Mouse (Mus musculus) CH12.LX (cell line): ENCODE data around the gene Coro6. TPM values are rescaled to one million over a fixed set of nuclear protein-coding genes. Genes with fewer than 3 reads are reported as not detected.

Experiments
- DNase-seq: peaks from one replicate; pipeline ENCODE4 v3.0.0-alpha.2; 2013; ENCODE audit errors: extremely low read depth
- H3K27ac ChIP-seq: 2 replicates; pipeline ENCODE4 v1.5.1; 2012; ENCODE audit warnings: low read depth, mild to moderate bottlenecking, control low read depth, moderate library complexity; ENCODE audit not compliant: insufficient read depth
- H3K27me3 ChIP-seq: replicated peaks from 2 replicates; pipeline ENCODE3; 2012; ENCODE audit warnings: inconsistent platforms
- H3K36me3 ChIP-seq, 2 experiments: replicated peaks in 1 of 2; 2 replicates each; pipeline versions ENCODE3 to v1.6.1; 2012; ENCODE audit warnings: inconsistent platforms in 1 of 2, low read length in 1 of 2, mild to moderate bottlenecking in 1 of 2, mixed read lengths in 1 of 2, moderate library complexity in 1 of 2; ENCODE audit not compliant: control insufficient read depth in 1 of 2, insufficient read depth in 1 of 2
- H3K4me1 ChIP-seq, 2 experiments: 2 replicates each; pipeline ENCODE4 v1.6.1; 2012; ENCODE audit warnings: inconsistent platforms in 1 of 2, moderate library complexity in 1 of 2; ENCODE audit not compliant: insufficient read depth in 2 of 2, control insufficient read depth in 1 of 2
- H3K4me2 ChIP-seq: 2 replicates; pipeline ENCODE4 v1.6.1; 2012; ENCODE audit warnings: low read depth, mild to moderate bottlenecking, control low read depth; ENCODE audit not compliant: poor library complexity, insufficient read depth, severe bottlenecking
- H3K4me3 ChIP-seq, 3 experiments: fragments of 150-350 bp in 1 of 3; sonication (generic) in 1 of 3; replicated peaks in 1 of 3; 2 replicates each; pipeline versions ENCODE3 to v1.5.1; 2011 to 2012; ENCODE audit warnings: low read depth in 2 of 3, low read length in 2 of 3, mild to moderate bottlenecking in 2 of 3, moderate library complexity in 2 of 3, control low read depth in 1 of 3, improper control_type of control experiment in 1 of 3, inconsistent platforms in 1 of 3, mixed read lengths in 1 of 3; ENCODE audit not compliant: poor library complexity in 1 of 3
- H3K79me2 ChIP-seq: replicated peaks from 2 replicates; pipeline ENCODE4 v1.6.1; 2012; ENCODE audit warnings: mild to moderate bottlenecking, moderate library complexity; ENCODE audit not compliant: control insufficient read depth, poor library complexity, insufficient read depth, severe bottlenecking; ENCODE audit errors: extremely low read depth
- H3K9ac ChIP-seq: 2 replicates; pipeline ENCODE4 v1.6.1; 2012; ENCODE audit warnings: low read depth, mild to moderate bottlenecking, control low read depth, moderate library complexity; ENCODE audit not compliant: insufficient read depth
- H3K9me3 ChIP-seq: replicated peaks from 2 replicates; pipeline ENCODE3; 2012; ENCODE audit warnings: low read length, inconsistent platforms, mixed read lengths
- BHLHE40 ChIP-seq: IDR thresholded peaks from 2 replicates; pipeline ENCODE4 v1.6.1; 2011; ENCODE audit warnings: mild to moderate bottlenecking, low read depth, low read length, improper control_type of control experiment
- CHD1 ChIP-seq: IDR thresholded peaks from 2 replicates; pipeline ENCODE4 v1.6.1; 2012; ENCODE audit warnings: low read depth, low read length, improper control_type of control experiment, inconsistent platforms
- CTCF ChIP-seq, 2 experiments: IDR thresholded peaks in 1 of 2; conservative IDR thresholded peaks in 1 of 2; 2 replicates each; pipeline ENCODE4 v1.5.1; 2011 to 2012; ENCODE audit warnings: low read depth in 2 of 2, low read length in 2 of 2, improper control_type of control experiment in 1 of 2, inconsistent platforms in 1 of 2, mild to moderate bottlenecking in 1 of 2, moderate library complexity in 1 of 2
- IRF4 ChIP-seq: IDR thresholded peaks from 2 replicates; pipeline ENCODE4 v1.6.1; 2014; ENCODE audit warnings: low read depth, mild to moderate bottlenecking, inconsistent platforms, low read length, improper control_type of control experiment
- JUN ChIP-seq: IDR thresholded peaks from 2 replicates; pipeline ENCODE4 v1.6.1; 2011; ENCODE audit warnings: low read depth, mild to moderate bottlenecking, low read length, improper control_type of control experiment, moderate library complexity; ENCODE audit not compliant: insufficient read depth
- MEF2A ChIP-seq: IDR thresholded peaks from 2 replicates; pipeline ENCODE4 v1.6.1; 2014; ENCODE audit warnings: low read depth, mild to moderate bottlenecking, inconsistent platforms, low read length, improper control_type of control experiment, borderline replicate concordance
- MXI1 ChIP-seq: IDR thresholded peaks from 2 replicates; pipeline ENCODE4 v1.6.1; 2011; ENCODE audit warnings: mild to moderate bottlenecking, low read depth, low read length, improper control_type of control experiment
- PAX5 ChIP-seq: IDR thresholded peaks from 2 replicates; pipeline ENCODE4 v1.6.1; 2012; ENCODE audit warnings: low read length, inconsistent platforms, mixed read lengths
- POLR2A ChIP-seq: IDR thresholded peaks from 2 replicates; pipeline ENCODE4 v1.6.1; 2011; ENCODE audit warnings: low read depth, mild to moderate bottlenecking, improper control_type of control experiment, low read length
- RAD21 ChIP-seq: IDR thresholded peaks from 2 replicates; pipeline ENCODE4 v1.6.1; 2011; ENCODE audit warnings: low read depth, mild to moderate bottlenecking, low read length, improper control_type of control experiment, moderate library complexity
- SIN3A ChIP-seq: IDR thresholded peaks from 2 replicates; pipeline ENCODE4 v1.6.1; 2012; ENCODE audit warnings: low read length, improper control_type of control experiment, inconsistent platforms
- SMC3 ChIP-seq: IDR thresholded peaks from 2 replicates; pipeline ENCODE4 v1.6.1; 2011; ENCODE audit warnings: low read depth, low read length, improper control_type of control experiment
- UBTF ChIP-seq: IDR thresholded peaks from 2 replicates; pipeline ENCODE4 v1.6.1; 2012; ENCODE audit warnings: low read depth, mild to moderate bottlenecking, inconsistent platforms, low read length, improper control_type of control experiment, moderate library complexity
- USF1 ChIP-seq: IDR thresholded peaks from 2 replicates; pipeline ENCODE4 v1.6.1; 2014; ENCODE audit warnings: low read depth, mild to moderate bottlenecking, inconsistent platforms, low read length, improper control_type of control experiment
- ZMIZ1 ChIP-seq: IDR thresholded peaks from 2 replicates; pipeline ENCODE4 v1.6.1; 2012; ENCODE audit warnings: low read depth, mild to moderate bottlenecking, inconsistent platforms, low read length, improper control_type of control experiment
- ZNF384 ChIP-seq: IDR thresholded peaks from 2 replicates; pipeline ENCODE4 v1.6.1; 2012; ENCODE audit warnings: low read depth, low read length, improper control_type of control experiment, inconsistent platforms
- dilution Hi-C: fragments of 300-500 bp; cut with MboI; formaldehyde crosslinking; loops from 2 replicates; pipeline ENCODE4 v1.14.3; 2020; ENCODE audit warnings: low sequenced_read_pairs; ENCODE audit not compliant: extremely low pct_unique_long_range_greater_than_20kb, extremely low pct_ligation_motif_present
- in situ Hi-C: fragments of 300-500 bp; cut with MboI; formaldehyde crosslinking; loops from 3 replicates; pipeline ENCODE4 v1.14.3; 2019; ENCODE audit warnings: low sequenced_read_pairs, low pct_ligation_motif_present, low pct_unique_long_range_greater_than_20kb, mixed read lengths
- polyA plus RNA-seq: library from polyadenylated mRNA; unstranded; fragments of >175 nt; gene quantifications from 2 replicates; pipeline ENCODE4 v1.2.1, GENCODE M21; 2012; ENCODE audit warnings: low read depth; ENCODE audit not compliant: insufficient read length
- total RNA-seq, 2 experiments: library from RNA; depleted of rRNA; stranded (reverse); fragments of 300-350 nt in 1 of 2; fragments of >200 nt in 1 of 2; gene quantifications; 2 replicates each; pipeline ENCODE4 v1.2.3; 2012 to 2014

The Coro6 gene
- total and polyA plus RNA-seq, 3 experiments = 0.25 to 0.39 TPM; not detected in 1

DNA sequence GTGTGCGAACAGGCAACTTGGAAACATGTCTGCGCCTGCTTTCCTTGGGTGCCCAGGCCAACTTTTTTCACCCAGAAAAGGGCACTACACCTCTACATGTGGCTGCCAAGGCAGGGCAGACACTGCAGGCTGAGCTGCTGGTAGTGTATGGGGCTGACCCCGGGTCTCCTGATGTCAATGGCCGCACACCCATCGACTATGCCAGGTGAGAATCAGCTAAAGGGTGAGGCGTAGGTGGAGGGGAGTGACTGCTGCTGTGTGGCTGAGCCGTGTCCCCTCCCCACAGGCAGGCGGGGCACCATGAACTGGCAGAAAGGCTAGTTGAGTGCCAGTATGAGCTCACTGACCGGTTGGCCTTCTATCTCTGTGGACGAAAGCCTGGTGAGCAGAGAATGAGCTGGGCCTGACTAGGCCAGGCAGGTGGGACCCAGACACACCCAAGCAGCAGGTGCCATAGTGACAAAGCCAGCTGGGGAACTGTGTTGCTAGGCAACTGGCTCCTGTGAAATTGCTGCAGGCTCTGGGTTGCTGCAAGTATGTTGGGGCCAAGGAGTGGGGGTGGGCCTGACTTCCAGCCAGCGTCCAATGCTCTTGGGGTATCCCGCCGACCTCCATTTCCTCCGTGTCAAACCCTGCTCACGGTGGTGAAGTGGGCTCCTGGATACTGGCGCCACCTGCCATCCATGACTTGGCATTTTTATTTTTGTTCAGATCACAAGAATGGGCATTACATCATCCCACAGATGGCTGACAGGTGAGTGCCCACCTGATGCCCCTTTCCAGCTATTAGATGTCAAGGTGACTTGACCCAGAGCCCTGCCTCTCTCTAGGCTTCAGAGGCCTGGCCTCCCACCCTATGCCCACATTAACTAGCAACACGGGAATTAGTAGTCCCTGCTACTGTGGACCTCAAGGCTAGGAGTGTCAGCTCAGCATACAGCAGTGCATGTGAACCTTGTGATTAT, 38.4 kb downstream of the Coro6 start:
- no peak for DNase-seq
- H3K4me2 ChIP-seq = no peak overlapping the region
- H3K9ac ChIP-seq = no peak overlapping the region
- dilution Hi-C loops (no loop called here), in situ Hi-C loops (no loop called here)
- peaks cover 10% of the 10 kb centered on the region for H3K79me2 ChIP-seq
- H3K36me3 ChIP-seq = peaks cover 52 to 92% of the 10 kb centered on the region in 2 experiments
- H3K9me3 ChIP-seq = no peaks in the 10 kb centered on the region
- TF ChIP-seq MXI1 (no peak), ZMIZ1 (no peak), USF1 (no peak), JUN (no peak)
- H3K4me3 ChIP-seq = no peak overlapping the region
- peaks cover 8 to 39% of the 10 kb centered on the region in 2 experiments for H3K4me1 ChIP-seq
- H3K27me3 ChIP-seq = no peaks in the 10 kb centered on the region
- 0 out of 2 replicates have a peak overlapping the region, but pooled peaks have one; percentile 3 for H3K27ac ChIP-seq

DNA sequence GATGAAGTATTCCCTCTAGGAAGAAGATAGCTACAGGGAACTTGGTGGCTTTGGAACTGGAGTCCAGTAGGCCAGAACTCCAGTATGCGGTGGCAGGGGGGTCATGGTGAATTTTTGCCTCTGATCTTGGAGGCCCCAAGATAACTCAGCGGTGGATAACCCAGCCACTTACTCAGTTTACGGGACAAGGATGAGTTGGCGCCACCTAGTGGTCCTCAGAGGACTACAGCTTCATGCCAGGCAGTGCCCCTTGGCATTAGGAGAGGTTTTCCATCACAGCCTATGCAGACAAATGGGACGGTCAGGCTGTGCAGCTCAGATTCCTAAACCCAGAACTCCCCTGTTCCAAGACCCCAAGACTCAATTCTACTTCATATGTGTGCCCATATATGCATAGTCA, 39.2 kb downstream of the Coro6 start:
- TF ChIP-seq CHD1 (no peak), RAD21 (peak; percentile 64), CTCF (conservative IDR thresholded peaks at IDR 0.05 in 1 of 2, IDR thresholded peaks at IDR 0.05 in 1 of 2; ENCODE audit: low read depth in 2 of 2, low read length in 2 of 2) (peak; percentile 92 to 98), UBTF (no peak), SMC3 (peak; percentile 86)
- no peak overlapping the region for H3K4me3 ChIP-seq
- H3K4me2 ChIP-seq = no peak overlapping the region
- no peak overlapping the region for H3K27ac ChIP-seq
- H3K4me1 ChIP-seq = peaks cover 7 to 33% of the 10 kb centered on the region in 2 experiments
- H3K36me3 ChIP-seq = peaks cover 60 to 93% of the 10 kb centered on the region in 2 experiments
- no peak overlapping the region for H3K9ac ChIP-seq
- in situ Hi-C loops = no loop called here
- peak; percentile 87 for DNase-seq
- dilution Hi-C loops = no loop called here
- no peaks in the 10 kb centered on the region for H3K9me3 ChIP-seq
- H3K79me2 ChIP-seq = peaks cover 6% of the 10 kb centered on the region
- H3K27me3 ChIP-seq = no peaks in the 10 kb centered on the region

DNA sequence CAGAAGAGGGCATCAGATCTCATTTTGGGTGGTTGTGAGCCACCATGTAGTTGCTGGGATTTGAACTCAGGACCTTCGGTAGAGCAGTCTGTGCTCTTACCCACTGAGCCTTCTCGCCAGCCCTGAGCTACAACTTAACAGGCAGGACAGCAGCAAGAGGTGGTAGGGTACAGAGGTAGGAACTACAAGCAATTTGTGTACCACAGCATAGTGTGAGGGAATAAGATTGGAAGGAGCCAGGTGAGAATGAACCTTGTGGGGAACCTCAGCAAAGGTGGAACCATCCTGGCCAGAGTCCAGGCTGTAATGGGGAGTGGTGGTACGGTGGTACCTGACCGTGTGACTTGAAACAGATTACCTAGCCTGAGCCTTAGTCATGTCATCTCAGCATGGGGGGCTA, 39.8 kb downstream of the Coro6 start:
- DNase-seq = no peak
- TF ChIP-seq MXI1 (no peak), SIN3A (no peak), BHLHE40 (no peak), PAX5 (no peak), ZNF384 (no peak), POLR2A (no peak), MEF2A (no peak), IRF4 (no peak)
- TF ChIP-seq, all 38 proteins: peak for 0
- H3K79me2 ChIP-seq = peaks cover 4% of the 10 kb centered on the region
- peaks cover 5 to 30% of the 10 kb centered on the region in 2 experiments for H3K4me1 ChIP-seq
- no peaks in the 10 kb centered on the region for H3K27me3 ChIP-seq
- in situ Hi-C loops (no loop called here), dilution Hi-C loops (no loop called here)
- no peak overlapping the region for H3K4me2 ChIP-seq
- H3K36me3 ChIP-seq = peaks cover 65 to 95% of the 10 kb centered on the region in 2 experiments
- H3K9me3 ChIP-seq = no peaks in the 10 kb centered on the region
- H3K9ac ChIP-seq = no peak overlapping the region
- no peak overlapping the region for H3K27ac ChIP-seq
- H3K4me3 ChIP-seq = no peak overlapping the region
